Mouse (Mus musculus): ENCODE data around the gene Pmp22.

Gene Pmp22

GRCm38 (mm10) chr11:63134021-63134420 is 5.2 kb downstream of the Pmp22 start:
- no peak for DNase-seq (ENCODE audit: low read depth, low spot score)
- no peaks in the 10 kb centered on the region for H3K27me3 ChIP-seq (ENCODE audit: control insufficient read depth, insufficient read depth, low read length, poor library complexity, severe bottlenecking)
- H3K36me3 ChIP-seq (ENCODE audit: control insufficient read depth, insufficient read depth, low read length, poor library complexity, severe bottlenecking) = no peaks in the 10 kb centered on the region

- DNase-seq (ENCODE audit: low read depth, low spot score) = no peak
- H3K27me3 ChIP-seq (ENCODE audit: control insufficient read depth, insufficient read depth, low read length, poor library complexity, severe bottlenecking) = no peaks in the 10 kb centered on the region
- H3K36me3 ChIP-seq (ENCODE audit: control insufficient read depth, insufficient read depth, low read length, poor library complexity, severe bottlenecking) = no peaks in the 10 kb centered on the region
Measured at GRCm38 (mm10) chr11:63134742-63135482, 6.1 kb downstream of the Pmp22 start.

GRCm38 (mm10) chr11:63135622-63136021 is 6.8 kb downstream of the Pmp22 start:
- no peaks in the 10 kb centered on the region for H3K36me3 ChIP-seq (ENCODE audit: control insufficient read depth, insufficient read depth, low read length, poor library complexity, severe bottlenecking)
- DNase-seq (ENCODE audit: low read depth, low spot score) = peak; percentile 71
- H3K27me3 ChIP-seq (ENCODE audit: control insufficient read depth, insufficient read depth, low read length, poor library complexity, severe bottlenecking) = no peaks in the 10 kb centered on the region

- Histone ChIP-seq H3K27me3 (ENCODE audit: control insufficient read depth, insufficient read depth, low read length, poor library complexity, severe bottlenecking) (no peaks in the 10 kb centered on the region), H3K36me3 (ENCODE audit: control insufficient read depth, insufficient read depth, low read length, poor library complexity, severe bottlenecking) (no peaks in the 10 kb centered on the region)
- no peak for DNase-seq (ENCODE audit: low read depth, low spot score)
Measured at GRCm38 (mm10) chr11:63136205-63136604, 7.4 kb downstream of the Pmp22 start.

GRCm38 (mm10) chr11:63136836-63137416 is 8.1 kb downstream of the Pmp22 start:
- Histone ChIP-seq H3K27me3 (ENCODE audit: control insufficient read depth, insufficient read depth, low read length, poor library complexity, severe bottlenecking) (no peaks in the 10 kb centered on the region), H3K36me3 (ENCODE audit: control insufficient read depth, insufficient read depth, low read length, poor library complexity, severe bottlenecking) (no peaks in the 10 kb centered on the region)
- DNase-seq (ENCODE audit: low read depth, low spot score) = no peak

GRCm38 (mm10) chr11:63138739-63139138 is 10.0 kb downstream of the Pmp22 start:
- Histone ChIP-seq H3K27me3 (ENCODE audit: control insufficient read depth, insufficient read depth, low read length, poor library complexity, severe bottlenecking) (no peaks in the 10 kb centered on the region), H3K36me3 (ENCODE audit: control insufficient read depth, insufficient read depth, low read length, poor library complexity, severe bottlenecking) (no peaks in the 10 kb centered on the region)
- no peak for DNase-seq (ENCODE audit: low read depth, low spot score)

- Histone ChIP-seq H3K36me3 (ENCODE audit: control insufficient read depth, insufficient read depth, low read length, poor library complexity, severe bottlenecking) (no peaks in the 10 kb centered on the region), H3K27me3 (ENCODE audit: control insufficient read depth, insufficient read depth, low read length, poor library complexity, severe bottlenecking) (no peaks in the 10 kb centered on the region)
- DNase-seq (ENCODE audit: low read depth, low spot score) = no peak
Measured at GRCm38 (mm10) chr11:63142311-63142710, 13.5 kb downstream of the Pmp22 start.

GRCm38 (mm10) chr11:63142816-63143215 is 14.0 kb downstream of the Pmp22 start:
- no peak for DNase-seq (ENCODE audit: low read depth, low spot score)
- no peaks in the 10 kb centered on the region for H3K36me3 ChIP-seq (ENCODE audit: control insufficient read depth, insufficient read depth, low read length, poor library complexity, severe bottlenecking)
- no peaks in the 10 kb centered on the region for H3K27me3 ChIP-seq (ENCODE audit: control insufficient read depth, insufficient read depth, low read length, poor library complexity, severe bottlenecking)

- no peaks in the 10 kb centered on the region for H3K36me3 ChIP-seq (ENCODE audit: control insufficient read depth, insufficient read depth, low read length, poor library complexity, severe bottlenecking)
- no peak for DNase-seq (ENCODE audit: low read depth, low spot score)
- H3K27me3 ChIP-seq (ENCODE audit: control insufficient read depth, insufficient read depth, low read length, poor library complexity, severe bottlenecking) = no peaks in the 10 kb centered on the region
Measured at GRCm38 (mm10) chr11:63143486-63143885, 14.7 kb downstream of the Pmp22 start.

GRCm38 (mm10) chr11:63146601-63147000 is 17.8 kb downstream of the Pmp22 start:
- no peaks in the 10 kb centered on the region for H3K36me3 ChIP-seq (ENCODE audit: control insufficient read depth, insufficient read depth, low read length, poor library complexity, severe bottlenecking)
- no peak for DNase-seq (ENCODE audit: low read depth, low spot score)
- H3K27me3 ChIP-seq (ENCODE audit: control insufficient read depth, insufficient read depth, low read length, poor library complexity, severe bottlenecking) = no peaks in the 10 kb centered on the region

GRCm38 (mm10) chr11:63148276-63148675 is 19.5 kb downstream of the Pmp22 start:
- no peak for DNase-seq (ENCODE audit: low read depth, low spot score)
- H3K27me3 ChIP-seq (ENCODE audit: control insufficient read depth, insufficient read depth, low read length, poor library complexity, severe bottlenecking) = no peaks in the 10 kb centered on the region
- no peaks in the 10 kb centered on the region for H3K36me3 ChIP-seq (ENCODE audit: control insufficient read depth, insufficient read depth, low read length, poor library complexity, severe bottlenecking)

- no peaks in the 10 kb centered on the region for H3K27me3 ChIP-seq (ENCODE audit: control insufficient read depth, insufficient read depth, low read length, poor library complexity, severe bottlenecking)
- no peaks in the 10 kb centered on the region for H3K36me3 ChIP-seq (ENCODE audit: control insufficient read depth, insufficient read depth, low read length, poor library complexity, severe bottlenecking)
- DNase-seq (ENCODE audit: low read depth, low spot score) = no peak
Measured at GRCm38 (mm10) chr11:63151857-63152256, 23.1 kb downstream of the Pmp22 start.

GRCm38 (mm10) chr11:63157117-63157516 is 28.3 kb downstream of the Pmp22 start:
- no peak for DNase-seq (ENCODE audit: low read depth, low spot score)
- H3K36me3 ChIP-seq (ENCODE audit: control insufficient read depth, insufficient read depth, low read length, poor library complexity, severe bottlenecking) = no peaks in the 10 kb centered on the region
- no peaks in the 10 kb centered on the region for H3K27me3 ChIP-seq (ENCODE audit: control insufficient read depth, insufficient read depth, low read length, poor library complexity, severe bottlenecking)

- no peaks in the 10 kb centered on the region for H3K27me3 ChIP-seq (ENCODE audit: control insufficient read depth, insufficient read depth, low read length, poor library complexity, severe bottlenecking)
- no peak for DNase-seq (ENCODE audit: low read depth, low spot score)
- H3K36me3 ChIP-seq (ENCODE audit: control insufficient read depth, insufficient read depth, low read length, poor library complexity, severe bottlenecking) = no peaks in the 10 kb centered on the region
Measured at GRCm38 (mm10) chr11:63160926-63161325, 32.1 kb downstream of the Pmp22 start.

GRCm38 (mm10) chr11:63162806-63163205 is 34.0 kb downstream of the Pmp22 start:
- H3K36me3 ChIP-seq (ENCODE audit: control insufficient read depth, insufficient read depth, low read length, poor library complexity, severe bottlenecking) = no peaks in the 10 kb centered on the region
- DNase-seq (ENCODE audit: low read depth, low spot score) = no peak

GRCm38 (mm10) chr11:63163550-63163949 is 34.8 kb downstream of the Pmp22 start:
- Histone ChIP-seq H3K36me3 (ENCODE audit: control insufficient read depth, insufficient read depth, low read length, poor library complexity, severe bottlenecking) (no peaks in the 10 kb centered on the region), H3K27me3 (ENCODE audit: control insufficient read depth, insufficient read depth, low read length, poor library complexity, severe bottlenecking) (no peaks in the 10 kb centered on the region)
- no peak for DNase-seq (ENCODE audit: low read depth, low spot score)

More at GRCm38 (mm10) chr11:63162806-63163205, 34.0 kb downstream of the Pmp22 start:
- H3K27me3 ChIP-seq (ENCODE audit: control insufficient read depth, insufficient read depth, low read length, poor library complexity, severe bottlenecking) = no peaks in the 10 kb centered on the region

Data from splenic B cell, adult 2 months (primary cell).